Mouse (Mus musculus): ENCODE measurements at regions not wholly inside any gene's neighbourhood (a gene's known extent, or its start where the extent isn't known, plus 50 kb on each side); places are given as distances from the start of the nearest gene placed in this dataset.

- no peak for DNase-seq
Measured at GRCm38 (mm10) chr3:19747361-19747760, 118.9 kb upstream of the 1700064H15Rik start.

GRCm38 (mm10) chr3:19751946-19752345 lies 123.5 kb upstream of the 1700064H15Rik start:
- no peak for DNase-seq

GRCm38 (mm10) chr3:19754011-19754410 lies 125.5 kb upstream of the 1700064H15Rik start:
- no peak for DNase-seq

- no peak for DNase-seq
Measured at GRCm38 (mm10) chr3:19754636-19755035, 126.2 kb upstream of the 1700064H15Rik start.

GRCm38 (mm10) chr3:19755136-19755535 lies 126.7 kb upstream of the 1700064H15Rik start:
- DNase-seq: no peak

- DNase-seq: no peak
Measured at GRCm38 (mm10) chr3:19798543-19799106, 158.2 kb upstream of the Cp start.

- DNase-seq: no peak
Measured at GRCm38 (mm10) chr3:19810034-19810433, 146.8 kb upstream of the Cp start.

- DNase-seq: no peak
Measured at GRCm38 (mm10) chr3:19824904-19825303, 131.9 kb upstream of the Cp start.

- no peak for DNase-seq
Measured at GRCm38 (mm10) chr3:19828518-19829246, 128.2 kb upstream of the Cp start.

GRCm38 (mm10) chr3:19829752-19830151 lies 127.1 kb upstream of the Cp start:
- DNase-seq: no peak

GRCm38 (mm10) chr3:19848031-19848735 lies 108.7 kb upstream of the Cp start:
- no peak for DNase-seq

- DNase-seq: no peak
Measured at GRCm38 (mm10) chr3:19848736-19849269, 108.1 kb upstream of the Cp start.

GRCm38 (mm10) chr3:19882623-19883022 lies 74.2 kb upstream of the Cp start:
- no peak for DNase-seq

- DNase-seq: no peak
Measured at GRCm38 (mm10) chr3:19888405-19888804, 68.4 kb upstream of the Cp start.

GRCm38 (mm10) chr3:19894258-19894629 lies 62.6 kb upstream of the Cp start:
- DNase-seq: no peak

GRCm38 (mm10) chr3:19894630-19895578 lies 62.0 kb upstream of the Cp start:
- peak; percentile 95 for DNase-seq

GRCm38 (mm10) chr3:19895755-19896154 lies 61.1 kb upstream of the Cp start:
- DNase-seq: no peak

GRCm38 (mm10) chr3:19897140-19897539 lies 59.7 kb upstream of the Cp start:
- DNase-seq: no peak

- DNase-seq: no peak
Measured at GRCm38 (mm10) chr3:19902226-19902625, 54.6 kb upstream of the Cp start.

GRCm38 (mm10) chr3:19904446-19905275 lies 52.2 kb upstream of the Cp start:
- DNase-seq: peak; percentile 16

Measured in cerebellum, adult 8-10 months (tissue).